Mouse (Mus musculus): Measurements from ENCODE around the gene Gnb2. TPM values are rescaled to one million over a fixed set of nuclear protein-coding genes. Genes with fewer than 3 reads are reported as not detected.

Gene Gnb2
- total RNA-seq (2021): 100 to 1,000 TPM; 481 to 484 TPM

DNA sequence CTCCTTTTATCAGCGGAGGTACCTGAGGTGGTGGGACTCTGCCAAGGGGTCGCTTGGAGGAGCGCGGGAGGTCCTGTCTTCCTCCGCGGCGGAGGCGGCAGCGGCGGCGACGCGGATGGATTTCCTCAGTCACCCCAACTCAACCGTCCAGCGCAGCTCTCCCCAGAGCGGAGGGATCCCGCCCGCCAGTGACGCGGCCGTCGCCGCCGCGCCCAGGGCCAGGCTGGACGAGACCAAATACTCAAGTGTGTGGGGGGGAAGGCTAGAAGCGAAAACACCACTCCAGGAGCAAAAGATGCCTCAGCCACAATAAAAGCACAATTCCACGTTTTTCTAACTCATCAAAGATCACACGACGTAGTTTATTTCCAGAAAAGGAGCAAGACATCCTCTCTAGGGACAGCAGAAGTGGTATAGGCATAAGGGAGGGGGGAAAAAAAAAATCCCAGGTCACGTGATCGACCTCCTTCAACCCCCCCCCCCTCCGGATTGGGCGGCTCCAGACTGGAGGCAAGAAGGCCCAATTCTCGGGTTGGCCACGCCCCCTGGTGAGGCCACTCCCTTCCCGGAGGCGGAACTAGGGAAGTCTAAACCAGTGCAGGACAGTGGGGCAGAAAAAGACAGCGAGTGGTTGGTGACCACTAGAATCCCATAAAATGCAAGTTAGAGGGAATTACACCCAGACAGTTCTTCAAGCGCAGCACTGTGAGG, at the start of gene Gnb2, which contains the start of gene Epo:
Gene Gnb2 (minus strand): TSS at position 394 of the 711 bp plus-strand sequence.
Gene Epo (minus strand): TSS at position 126 of the 711 bp plus-strand sequence.
- peak; percentile 99 for DNase-seq
- intact Hi-C loops (cut with DNase I): loop anchor here (5.0 kb wide), 3 partner anchors 94 to 214 kb away; partner anchors contain the start of genes Fbxo24, Gm20605, Lrch4 and Tsc22d4

DNA sequence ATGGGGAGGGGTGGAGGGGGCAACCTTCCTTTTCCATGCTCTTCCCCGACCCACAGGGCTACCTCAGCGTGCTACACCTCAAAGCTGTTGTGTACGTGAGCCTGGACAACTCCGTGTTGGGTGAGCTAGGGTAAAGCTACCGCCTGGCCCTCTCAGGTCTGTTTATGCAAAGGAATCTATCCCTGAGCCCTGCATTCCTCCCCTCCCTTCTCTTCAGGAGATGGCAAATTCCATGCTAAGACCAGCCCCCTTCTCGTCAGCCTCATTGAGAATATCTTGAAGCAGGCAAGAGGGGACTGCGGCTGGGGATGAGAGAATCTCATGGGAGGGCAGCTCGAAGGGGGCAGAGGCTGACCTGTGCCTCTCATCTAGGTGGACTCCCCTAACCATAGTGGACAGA, 49.4 kb upstream of the Gnb2 start:
- DNase-seq: no peak
- intact Hi-C loops (cut with DNase I): no loop called here

DNA sequence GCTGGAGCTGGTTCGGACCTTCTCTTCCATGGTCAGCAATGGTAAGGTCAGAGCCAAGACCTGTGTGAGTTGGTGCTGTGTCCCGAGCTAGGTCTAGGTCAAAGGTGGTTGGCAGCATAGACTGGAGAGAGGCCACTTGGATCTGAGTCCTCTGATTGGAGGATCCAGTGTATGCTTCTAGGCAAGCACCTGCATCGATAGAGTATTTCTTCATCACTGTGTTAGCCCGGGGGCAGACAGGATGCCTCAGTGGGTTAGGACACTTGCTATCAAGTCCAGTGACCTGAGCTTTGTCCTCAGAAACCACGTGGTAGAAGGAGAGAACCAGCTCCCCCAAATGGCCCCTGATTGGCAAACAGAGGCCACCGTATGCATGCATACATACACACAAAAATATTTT, 46.9 kb upstream of the Gnb2 start:
- intact Hi-C loops (cut with DNase I): no loop called here
- no peak for DNase-seq

DNA sequence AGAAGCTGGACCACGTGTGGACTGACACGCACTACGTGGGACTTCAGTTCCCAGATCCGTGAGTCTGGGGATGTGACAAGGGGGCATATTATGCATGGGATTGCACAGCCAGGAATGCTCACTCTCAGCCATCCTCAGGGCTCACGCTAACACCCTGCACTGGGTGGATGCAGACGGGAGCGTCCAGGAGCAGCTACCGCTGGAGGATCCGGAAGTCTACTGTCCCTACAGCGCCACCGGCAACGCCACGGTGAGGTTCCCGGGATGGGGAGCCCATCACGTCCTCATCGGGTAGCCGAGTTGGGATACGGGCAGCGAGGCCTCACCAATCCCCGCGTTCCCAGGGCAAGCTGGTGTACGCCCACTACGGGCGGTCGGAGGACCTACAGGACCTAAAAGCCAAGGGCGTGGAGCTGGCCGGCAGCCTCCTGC, 41.2 kb upstream of the Gnb2 start:
- intact Hi-C loops (cut with DNase I): no loop called here
- DNase-seq: peak; percentile 31 to 49

DNA sequence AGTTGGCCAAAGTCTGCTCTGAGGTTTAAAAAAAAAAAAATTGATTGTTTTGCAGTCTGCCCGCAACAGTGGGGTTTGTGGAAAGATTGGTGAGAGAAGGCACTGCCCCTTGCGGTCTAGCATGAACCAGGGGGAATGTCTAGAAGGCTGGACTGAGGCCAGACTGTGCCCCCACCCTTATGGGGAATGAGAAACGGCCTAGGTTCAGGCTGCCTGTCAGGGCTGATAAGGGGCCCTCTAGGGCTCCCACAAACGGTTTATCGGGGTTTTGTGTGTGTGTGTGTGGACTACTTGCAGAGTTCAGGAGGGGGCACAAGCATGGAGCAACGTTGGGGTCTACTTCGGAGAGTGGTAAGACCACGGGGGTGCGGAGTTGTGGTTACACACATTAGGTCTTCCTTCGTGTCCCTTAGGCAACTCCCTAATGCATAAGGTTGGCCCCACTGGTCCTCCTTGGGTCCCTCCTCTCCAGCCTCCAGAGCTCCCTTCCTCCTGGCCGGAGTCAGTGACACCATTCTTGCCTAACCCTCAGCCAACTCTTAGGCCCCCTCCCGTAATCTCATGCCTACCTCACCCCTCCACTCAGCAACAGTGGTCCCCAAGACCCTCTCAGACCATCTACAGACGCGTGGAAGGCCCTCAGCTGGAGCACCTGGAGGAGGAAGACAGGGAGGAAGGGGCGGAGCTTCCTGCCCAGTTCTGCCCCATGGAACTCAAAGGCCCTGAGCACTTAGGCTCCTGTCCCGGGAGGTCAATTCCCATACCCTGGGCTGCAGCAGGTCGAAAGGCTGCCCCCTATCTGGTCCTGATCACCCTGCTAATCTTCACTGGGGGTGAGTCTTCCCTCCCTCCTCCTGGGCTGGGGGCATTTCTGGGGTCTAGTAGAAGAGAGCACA, 37.6 kb upstream of the Gnb2 start:
- DNase-seq: no peak
- intact Hi-C loops (cut with DNase I): no loop called here

DNA sequence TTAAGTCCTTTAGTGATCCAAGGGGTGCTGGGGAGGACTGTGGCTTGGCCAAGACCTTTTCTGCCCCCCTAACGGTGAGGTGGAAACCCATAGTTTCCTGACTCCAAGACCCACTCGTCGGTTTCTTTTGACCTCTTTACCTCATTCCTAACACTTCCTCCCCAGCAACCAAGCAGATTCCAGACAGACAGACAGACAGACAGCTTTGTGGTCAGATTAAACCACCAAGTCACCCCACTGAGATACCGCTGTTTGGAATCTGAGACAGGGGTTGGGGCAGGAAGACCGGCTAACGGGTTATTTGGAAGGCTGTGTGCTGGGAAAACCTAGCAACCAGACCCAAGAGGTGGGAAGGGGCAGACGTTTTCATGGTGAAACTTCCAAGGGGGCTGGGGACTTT, 36.9 kb upstream of the Gnb2 start:
- intact Hi-C loops (cut with DNase I): no loop called here
- no peak for DNase-seq

DNA sequence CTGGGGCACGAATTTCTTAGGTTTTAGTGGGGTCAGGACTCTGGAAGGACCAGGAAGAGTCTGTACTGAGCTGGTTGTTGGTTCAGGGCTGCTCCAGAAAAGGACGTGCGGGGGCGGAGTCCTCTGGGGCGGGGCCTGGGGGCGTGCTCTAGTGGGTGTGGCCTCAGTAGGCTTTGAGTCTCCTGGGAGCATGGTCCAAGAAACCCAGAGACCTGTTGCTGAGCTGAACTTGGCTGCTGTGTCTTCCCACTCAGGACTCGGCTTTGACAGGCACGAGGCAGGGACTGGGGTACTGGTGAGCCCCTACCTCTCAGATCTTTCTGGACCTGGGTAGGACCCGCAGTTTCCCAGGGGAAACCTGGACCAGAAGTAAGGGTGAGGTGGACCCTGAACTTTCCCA, 36.4 kb upstream of the Gnb2 start, which contains the start of gene Tfr2:
Gene Tfr2 (plus strand): TSS at position 176 of the 400 bp plus-strand sequence.
- intact Hi-C loops (cut with DNase I): no loop called here
- peak; percentile 30 to 50 for DNase-seq

DNA sequence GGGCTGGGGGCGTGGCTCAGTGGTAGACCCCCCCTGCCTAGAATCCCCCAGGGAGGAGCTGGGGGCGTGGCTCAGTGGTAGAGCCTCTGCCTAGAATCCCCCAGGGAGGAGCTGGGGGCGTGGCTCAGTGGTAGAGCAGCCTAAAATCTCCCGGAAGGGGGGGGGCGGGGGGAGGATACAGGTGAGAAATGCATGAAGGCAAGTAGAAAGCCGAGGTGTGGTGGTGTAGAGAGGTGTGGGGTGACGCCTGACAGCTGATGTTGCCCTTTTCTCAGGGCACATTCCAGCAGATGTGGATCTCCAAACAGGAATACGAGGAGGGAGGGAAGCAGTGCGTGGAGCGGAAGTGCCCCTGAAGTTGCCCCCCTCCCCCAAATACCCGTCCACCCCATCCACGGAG, 35.7 kb upstream of the Gnb2 start:
- intact Hi-C loops (cut with DNase I): no loop called here
- DNase-seq: no peak

DNA sequence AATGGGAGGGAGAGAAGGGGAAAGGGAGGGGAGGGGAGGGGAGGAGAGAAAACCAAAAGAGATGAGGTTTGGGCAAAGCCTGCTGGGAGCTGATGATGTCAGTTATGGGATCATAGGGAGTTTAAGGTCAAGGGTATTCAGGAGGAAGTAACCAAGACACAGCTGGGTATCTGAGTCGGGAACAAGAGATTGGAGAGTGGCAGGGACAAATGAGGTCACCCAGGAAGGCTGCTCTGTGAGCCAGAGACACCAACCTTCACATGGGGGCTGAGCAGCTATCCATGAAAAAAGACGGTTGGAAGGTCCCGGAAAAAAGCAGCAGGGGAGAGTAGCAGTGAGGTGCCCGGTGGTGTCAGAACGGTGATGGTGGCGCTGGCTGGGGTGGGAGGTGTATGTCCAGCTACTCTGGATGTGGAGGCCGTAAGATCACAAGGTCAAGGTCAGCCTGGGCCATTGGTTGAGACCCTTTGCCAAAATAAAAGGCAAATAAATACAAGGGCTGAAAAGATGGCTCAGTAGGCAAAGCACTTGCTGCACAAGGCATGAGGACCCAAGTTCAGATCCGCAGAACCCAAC, 35.0 kb upstream of the Gnb2 start:
- DNase-seq: no peak
- intact Hi-C loops (cut with DNase I): no loop called here

DNA sequence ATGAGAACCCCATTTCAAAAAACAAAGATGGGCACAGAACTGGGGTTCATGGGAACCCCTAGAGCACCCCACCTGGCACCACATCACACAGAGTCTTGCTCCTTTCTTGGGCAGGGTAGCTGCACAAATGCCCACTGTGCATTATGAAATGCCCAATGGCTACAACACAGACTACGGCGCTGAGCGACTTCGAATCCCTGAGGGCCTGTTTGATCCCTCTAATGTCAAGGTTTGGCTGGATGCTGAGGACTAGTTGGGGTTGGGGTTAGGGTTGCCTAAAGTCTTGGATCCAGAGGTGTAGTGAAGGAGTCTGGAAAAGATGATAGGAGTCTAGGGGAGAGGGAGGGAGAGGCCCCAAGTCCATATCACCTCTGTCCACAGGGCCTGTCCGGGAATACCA, 33.1 kb upstream of the Gnb2 start:
- intact Hi-C loops (cut with DNase I): no loop called here
- DNase-seq: no peak

DNA sequence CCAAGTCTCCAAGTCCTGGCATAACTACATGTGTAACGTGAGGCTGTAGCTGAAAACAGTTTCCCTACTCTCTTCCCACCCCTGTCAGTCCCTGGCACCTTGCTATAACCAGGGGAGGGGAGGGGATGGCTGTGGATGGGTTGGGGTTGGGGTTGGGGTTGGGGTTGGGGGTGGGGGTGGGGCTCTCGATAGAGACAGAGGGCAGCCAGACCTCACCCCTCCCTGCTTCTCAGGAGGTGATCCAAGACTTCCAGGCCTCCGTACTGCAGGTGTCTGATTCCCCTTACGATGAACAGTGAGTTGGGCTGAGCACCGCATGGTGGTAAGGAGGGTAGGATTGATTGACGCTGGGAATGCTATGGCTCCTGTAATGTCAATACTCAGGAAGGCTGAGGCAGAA, 32.4 kb upstream of the Gnb2 start:
- intact Hi-C loops (cut with DNase I): no loop called here
- no peak for DNase-seq

DNA sequence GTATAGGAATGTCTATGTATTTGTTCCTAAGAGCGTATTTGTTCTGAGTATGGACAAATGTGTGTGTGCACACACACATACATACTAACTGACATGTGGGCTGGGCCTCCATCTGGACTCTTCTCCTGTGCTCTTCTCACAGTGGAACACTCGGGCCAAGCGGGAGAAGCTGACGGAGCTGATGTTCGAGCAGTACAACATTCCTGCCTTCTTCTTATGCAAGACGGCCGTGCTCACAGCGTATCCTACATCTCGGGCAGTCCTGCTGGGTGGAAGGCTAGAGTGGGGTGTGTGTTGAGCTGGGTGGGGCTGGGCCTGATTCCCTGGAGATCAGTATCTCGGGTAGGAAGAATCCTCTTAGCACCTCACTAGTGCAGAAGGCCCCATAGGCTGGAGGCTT, 29.7 kb upstream of the Gnb2 start:
- DNase-seq: no peak
- intact Hi-C loops (cut with DNase I): no loop called here

DNA sequence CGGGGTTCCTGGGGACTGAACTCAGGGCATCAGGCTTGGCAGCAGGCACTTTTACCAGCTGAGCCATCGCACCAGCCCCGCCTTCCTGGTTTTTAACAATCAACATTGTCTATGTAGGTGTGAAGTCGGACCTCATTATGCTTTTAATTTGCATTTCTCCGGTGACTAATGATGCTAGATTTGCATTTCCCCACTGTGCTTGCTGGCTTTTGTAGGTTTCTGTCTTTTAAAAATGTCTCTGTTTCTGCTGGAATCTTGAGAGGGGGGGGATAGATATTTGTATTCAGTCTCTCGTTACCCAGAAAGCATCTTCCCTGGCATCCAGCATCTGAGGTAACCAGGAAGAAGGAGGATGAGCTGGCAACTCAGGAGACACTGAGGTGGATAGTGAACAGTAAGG, 28.2 kb upstream of the Gnb2 start:
- DNase-seq: no peak
- intact Hi-C loops (cut with DNase I): no loop called here

DNA sequence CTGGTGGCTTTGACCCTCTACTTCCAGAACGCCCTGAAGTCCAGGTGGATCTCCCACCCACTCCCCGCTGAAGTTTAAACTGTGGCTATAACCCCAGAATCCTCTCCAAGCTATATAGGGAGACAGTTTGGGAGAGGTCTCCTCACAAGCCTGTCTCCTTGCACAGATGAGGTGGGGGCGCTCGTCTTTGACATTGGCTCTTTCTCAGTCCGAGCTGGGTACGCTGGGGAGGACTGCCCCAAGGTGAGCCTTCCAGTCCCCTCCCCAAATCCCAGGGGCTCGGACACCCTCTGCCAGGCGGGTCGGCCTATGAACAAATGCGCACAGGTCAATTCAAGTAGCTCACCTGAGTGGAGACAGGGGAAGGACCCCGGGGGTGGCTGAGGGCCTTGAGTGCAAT, 20.6 kb upstream of the Gnb2 start:
- intact Hi-C loops (cut with DNase I): no loop called here
- DNase-seq: no peak

DNA sequence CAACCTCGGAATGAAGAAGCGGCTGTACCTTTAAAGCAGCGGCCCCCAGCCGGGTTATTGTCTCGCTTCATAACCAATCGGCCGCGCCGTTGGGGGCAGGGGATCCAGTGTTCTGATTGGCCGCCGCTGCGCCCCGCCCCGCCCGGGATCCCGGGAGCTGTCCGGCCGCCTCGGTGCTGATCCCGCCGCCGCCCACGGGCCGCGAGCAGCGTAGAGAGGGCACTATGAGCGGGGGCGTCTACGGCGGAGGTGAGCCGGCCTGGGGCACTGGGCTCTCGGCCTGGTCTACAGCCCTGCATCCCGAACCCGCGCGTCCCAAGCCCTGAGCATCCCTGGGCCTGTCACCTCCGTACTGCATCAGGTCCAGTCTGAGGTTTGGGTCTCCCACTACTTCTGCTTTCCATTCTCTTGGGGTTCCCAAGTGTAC, 20.1 kb upstream of the Gnb2 start, which contains the start of gene Actl6b:
Gene Actl6b (plus strand): TSS at position 107 of the 427 bp plus-strand sequence.
- peak; percentile 75 to 82 for DNase-seq
- intact Hi-C loops (cut with DNase I): no loop called here

DNA sequence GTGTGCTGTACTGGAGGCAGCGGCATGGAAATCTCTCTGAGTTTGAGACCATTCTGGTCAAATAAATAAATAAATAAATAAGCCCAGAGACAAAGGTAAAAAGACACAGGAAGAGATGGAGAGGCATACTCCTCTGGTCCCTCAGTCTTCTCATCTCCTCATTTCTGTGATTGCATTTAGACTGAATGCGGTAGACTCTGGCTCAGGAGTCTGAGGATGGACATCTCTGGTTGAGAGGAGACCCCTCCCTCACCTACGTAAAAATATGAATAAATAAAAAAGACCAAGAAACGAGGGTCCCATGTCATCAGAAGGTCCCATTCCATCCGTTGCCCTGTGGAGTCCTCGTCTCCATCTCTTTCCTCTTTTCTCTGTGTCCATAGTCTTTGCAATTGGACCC, 19.7 kb upstream of the Gnb2 start:
- DNase-seq: no peak
- intact Hi-C loops (cut with DNase I): no loop called here

DNA sequence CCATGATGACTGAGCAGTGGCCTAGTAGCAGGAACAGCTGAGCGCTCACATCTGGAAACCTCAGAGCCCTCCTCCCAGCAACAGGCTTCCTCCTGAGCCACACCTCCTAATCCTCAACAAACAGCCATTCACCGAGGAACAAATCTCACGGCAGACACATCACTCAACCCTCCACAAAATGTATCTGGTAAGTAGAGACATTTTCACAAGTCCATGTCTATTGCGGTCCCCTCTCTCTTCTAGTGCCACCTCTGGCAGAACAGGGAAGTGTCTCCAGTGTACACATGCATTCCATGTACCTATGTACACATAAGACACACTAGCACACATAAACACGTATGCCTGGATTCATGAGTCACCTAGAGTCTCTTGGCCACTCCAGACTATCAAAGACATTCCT, 17.8 kb upstream of the Gnb2 start:
- DNase-seq: no peak
- intact Hi-C loops (cut with DNase I): no loop called here

DNA sequence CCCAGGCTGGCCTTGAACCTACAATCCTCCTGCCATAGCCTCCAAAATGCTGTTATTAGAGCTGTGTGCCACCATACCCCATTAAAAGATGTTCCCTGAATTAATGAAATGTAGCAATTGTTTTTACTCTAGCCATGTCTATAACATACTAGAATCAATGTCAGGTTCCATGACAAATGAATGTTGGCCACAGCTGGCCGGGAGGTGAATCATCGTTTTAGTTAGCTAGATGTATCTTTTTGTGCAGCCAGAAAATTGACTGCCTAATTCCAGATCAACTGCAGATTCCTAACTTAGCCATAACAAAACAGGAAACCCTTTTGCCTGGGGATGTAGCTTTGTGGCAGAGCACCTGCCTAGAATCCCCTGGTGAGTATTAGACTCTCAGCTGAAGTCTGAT, 16.5 kb upstream of the Gnb2 start:
- intact Hi-C loops (cut with DNase I): no loop called here
- no peak for DNase-seq

DNA sequence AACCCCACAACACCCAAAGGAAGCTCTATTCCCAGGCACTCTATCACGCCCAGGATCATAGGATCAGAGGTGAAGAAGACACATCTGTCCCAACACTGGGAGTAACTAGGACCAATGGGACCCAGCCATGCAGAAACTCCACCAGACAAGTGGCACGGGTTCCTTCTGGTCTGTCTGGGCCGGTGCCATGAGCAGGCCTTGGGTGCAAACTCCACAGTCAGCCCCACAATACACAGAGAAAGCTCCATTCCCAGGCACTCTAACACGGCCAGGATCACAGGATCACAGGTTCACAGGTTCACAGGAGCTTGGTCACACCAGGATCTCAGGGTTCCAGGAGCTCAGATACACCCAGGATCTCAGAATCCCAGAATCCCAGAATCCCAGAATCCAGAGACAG, 12.3 kb upstream of the Gnb2 start:
- intact Hi-C loops (cut with DNase I): no loop called here
- no peak for DNase-seq

DNA sequence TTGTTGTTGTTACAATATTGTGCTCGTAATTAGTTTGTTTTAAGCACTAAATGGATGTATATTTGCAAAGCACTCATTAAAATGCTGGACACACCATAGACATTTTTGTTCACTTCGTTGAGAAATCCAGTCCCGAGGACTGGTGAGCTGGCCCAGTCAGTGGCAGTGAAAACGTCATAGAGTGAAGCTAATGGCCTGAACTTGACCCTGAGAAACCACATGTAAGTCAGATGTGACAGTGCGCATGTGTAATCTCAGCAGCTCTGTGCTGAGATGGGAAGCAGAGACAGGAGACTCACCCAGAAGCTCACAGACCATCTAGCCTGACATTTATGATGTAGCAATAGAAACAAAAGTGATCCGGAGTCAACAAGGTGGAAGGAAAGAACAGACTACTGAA, 11.6 kb upstream of the Gnb2 start:
- no peak for DNase-seq
- intact Hi-C loops (cut with DNase I): no loop called here

DNA sequence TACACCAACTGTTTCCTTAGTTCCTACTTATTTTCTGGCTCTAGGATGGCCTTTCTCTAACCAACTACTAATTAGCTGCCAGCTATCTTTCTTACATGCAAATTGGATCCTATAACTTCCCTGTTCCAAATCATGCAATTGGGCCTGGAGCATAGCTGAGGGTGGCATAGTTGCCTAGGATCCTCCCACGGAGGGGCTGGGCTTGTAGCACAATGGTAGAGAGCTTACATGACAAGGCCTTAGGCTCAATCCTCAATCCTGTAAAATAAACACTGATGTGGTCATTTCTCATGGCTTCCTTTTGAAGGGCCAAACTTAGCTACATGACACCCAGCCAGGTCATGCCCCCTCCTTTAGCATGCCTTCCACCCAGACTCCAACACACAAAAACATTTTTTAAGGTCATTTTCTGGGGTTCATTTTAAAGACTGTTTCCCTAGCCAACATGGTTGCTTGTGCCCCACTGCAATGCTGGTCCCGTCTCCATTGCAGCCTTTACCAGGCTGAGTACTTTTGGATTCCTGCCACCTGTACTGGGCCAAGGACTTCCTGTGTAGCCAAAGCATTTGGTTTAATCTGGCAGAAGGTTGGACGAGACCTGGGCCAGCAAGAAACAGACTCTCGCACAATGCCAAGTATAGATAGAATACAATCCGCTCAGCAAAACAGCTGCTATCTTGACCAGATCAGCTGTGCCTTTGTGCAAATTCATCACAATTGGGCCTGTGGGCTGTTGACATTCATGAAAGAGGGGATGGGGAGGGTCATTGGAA, 8.6 kb upstream of the Gnb2 start:
- DNase-seq: no peak
- intact Hi-C loops (cut with DNase I): no loop called here
